Mouse (Mus musculus) G1E (cell line): ENCODE results near the gene Sox12.

Experiments used
- CTCF ChIP-seq: IDR thresholded peaks from 2 replicates; pipeline ENCODE4 v1.5.1; 2012; ENCODE audit warnings: low read depth, low read length, inconsistent platforms, mixed read lengths
- GATA1 ChIP-seq: IDR thresholded peaks from 2 replicates; pipeline ENCODE4 v1.6.1; 2012; ENCODE audit warnings: borderline replicate concordance, low read length, inconsistent platforms, mixed read lengths
- GATA2 ChIP-seq: IDR thresholded peaks from 2 replicates; pipeline ENCODE4 v1.6.1; 2012; ENCODE audit warnings: low read depth, low read length, inconsistent platforms, borderline replicate concordance
- POLR2AphosphoS5 ChIP-seq: IDR thresholded peaks from 2 replicates; pipeline ENCODE4 v1.6.1; 2012; ENCODE audit warnings: low read depth, low read length, inconsistent platforms; ENCODE audit not compliant: insufficient replicate concordance

GRCm38 (mm10) chr2:152344909-152345308 is 53.0 kb downstream of the Sox12 start:
- TF ChIP-seq POLR2AphosphoS5 (no peak), CTCF (no peak), GATA2 (no peak), GATA1 (no peak)
